Mouse (Mus musculus): ENCODE results near the gene Adamtsl1. TPM values are rescaled to one million over a fixed set of nuclear protein-coding genes. Genes with fewer than 3 reads are reported as not detected.

The Adamtsl1 gene
- total RNA-seq, 2 experiments from 2014 or later: 4.5 to 5.5 TPM

- intact Hi-C loops (cut with DNase I): no loop called here
- peak; percentile 14 to 18 for DNase-seq (ENCODE audit: low spot score in 2 of 2)
These were observed 254.1 kb downstream of the Adamtsl1 start for GRCm38 (mm10) chr4:85768107-85768506.

GRCm38 (mm10) chr4:85782511-85782910, 268.5 kb downstream of the Adamtsl1 start:
- DNase-seq (ENCODE audit: low spot score in 2 of 2): no peak
- intact Hi-C loops (cut with DNase I): no loop called here

DNA sequence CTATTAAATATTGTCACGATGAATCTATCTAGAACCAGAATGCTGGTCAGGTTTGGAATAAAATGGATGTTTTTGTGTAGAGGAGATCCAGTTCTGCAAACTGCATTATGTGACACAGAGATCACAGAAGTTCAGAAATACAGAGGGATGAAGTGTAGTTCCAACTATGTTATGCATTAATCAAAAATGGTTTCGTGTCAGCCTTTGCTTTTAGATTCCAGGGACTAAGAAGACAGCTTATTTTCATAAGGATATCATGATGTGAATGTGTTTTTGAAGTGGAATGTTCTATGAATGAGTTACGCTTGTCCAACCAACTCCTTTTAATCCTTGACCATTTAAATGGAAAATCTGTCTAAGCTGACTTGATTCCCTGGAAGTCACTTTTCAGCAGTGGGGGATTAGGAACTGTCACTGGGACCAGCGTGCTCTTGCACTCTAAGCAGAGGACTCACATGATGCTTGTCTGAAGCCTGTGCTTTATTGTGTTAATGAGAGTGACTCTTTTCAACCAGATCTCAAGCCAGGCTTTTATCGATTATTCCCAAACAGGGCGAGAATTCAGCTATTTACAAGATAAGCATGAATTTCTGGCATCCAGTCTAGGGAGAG, 269.9 kb downstream of the Adamtsl1 start:
- intact Hi-C loops (cut with DNase I): no loop called here
- no peak for DNase-seq (ENCODE audit: low spot score in 2 of 2)

- intact Hi-C loops (cut with DNase I): no loop called here
- DNase-seq (ENCODE audit: low spot score in 2 of 2): no peak
These were observed 270.5 kb downstream of the Adamtsl1 start for GRCm38 (mm10) chr4:85784428-85784827.

- DNase-seq (ENCODE audit: low spot score in 2 of 2): no peak
- intact Hi-C loops (cut with DNase I): no loop called here
These were observed 276.3 kb downstream of the Adamtsl1 start for GRCm38 (mm10) chr4:85790226-85790625.

GRCm38 (mm10) chr4:85801805-85802204, 287.8 kb downstream of the Adamtsl1 start:
- intact Hi-C loops (cut with DNase I): loop anchor here (2.0 to 5.0 kb wide), 2 partner anchors 399 to 640 kb away; no protein-coding TSS in a partner anchor
- peak; percentile 63 to 87 for DNase-seq (ENCODE audit: low spot score in 2 of 2)

DNA sequence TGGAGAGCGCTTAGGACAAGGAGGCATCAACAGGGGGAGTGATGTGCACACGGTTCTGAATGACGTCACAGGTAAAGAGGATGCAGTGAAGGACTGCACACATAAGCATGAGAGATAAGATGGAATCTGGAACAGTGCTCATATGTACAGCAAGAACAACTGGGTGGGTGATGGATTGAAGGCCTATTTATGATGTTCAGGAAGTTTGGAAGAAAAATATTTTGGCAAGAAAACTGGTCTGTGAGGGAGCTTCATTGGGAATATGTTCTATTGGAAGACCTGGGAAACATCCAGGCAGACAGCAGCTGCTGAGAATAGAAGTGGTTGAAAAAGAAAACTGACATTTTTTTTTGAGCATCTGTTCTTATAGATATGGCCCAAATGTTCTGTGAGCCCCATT, 300.4 kb downstream of the Adamtsl1 start:
- DNase-seq (ENCODE audit: low spot score in 2 of 2): peak; percentile 15 to 63
- intact Hi-C loops (cut with DNase I): no loop called here

GRCm38 (mm10) chr4:85818504-85818903, 304.5 kb downstream of the Adamtsl1 start:
- no peak for DNase-seq (ENCODE audit: low spot score in 2 of 2)
- intact Hi-C loops (cut with DNase I): loop anchor here (5.0 kb wide), 2 partner anchors 416 to 656 kb away; no protein-coding TSS in a partner anchor

- peak; percentile 83 to 84 for DNase-seq (ENCODE audit: low spot score in 2 of 2)
- intact Hi-C loops (cut with DNase I): loop anchor here (5.0 kb wide), 2 partner anchors 417 to 657 kb away; no protein-coding TSS in a partner anchor
These were observed 305.2 kb downstream of the Adamtsl1 start for GRCm38 (mm10) chr4:85819169-85819568.

DNA sequence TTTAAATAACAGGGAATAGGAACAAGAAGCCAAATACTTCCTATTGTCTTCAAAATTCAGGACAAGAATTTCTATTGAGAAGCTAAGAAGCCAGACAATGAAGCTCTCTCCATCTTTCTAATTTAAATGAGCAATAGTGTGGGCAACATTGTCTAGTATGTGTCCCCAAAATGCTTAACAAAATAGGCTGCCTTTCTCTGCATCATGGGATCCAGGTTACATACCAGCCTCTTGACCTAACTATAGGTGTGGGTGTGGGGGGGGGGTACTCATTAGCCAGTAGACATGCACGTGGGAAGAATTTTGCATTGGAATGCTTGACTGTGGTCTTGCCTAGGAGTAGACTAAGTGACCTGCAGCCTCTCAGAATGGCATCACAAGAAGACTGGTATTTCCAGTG, 305.9 kb downstream of the Adamtsl1 start:
- no peak for DNase-seq (ENCODE audit: low spot score in 2 of 2)
- intact Hi-C loops (cut with DNase I): loop anchor here (5.0 kb wide), 2 partner anchors 418 to 658 kb away; no protein-coding TSS in a partner anchor

GRCm38 (mm10) chr4:85823952-85824704, 310.2 kb downstream of the Adamtsl1 start:
- intact Hi-C loops (cut with DNase I): no loop called here

DNA sequence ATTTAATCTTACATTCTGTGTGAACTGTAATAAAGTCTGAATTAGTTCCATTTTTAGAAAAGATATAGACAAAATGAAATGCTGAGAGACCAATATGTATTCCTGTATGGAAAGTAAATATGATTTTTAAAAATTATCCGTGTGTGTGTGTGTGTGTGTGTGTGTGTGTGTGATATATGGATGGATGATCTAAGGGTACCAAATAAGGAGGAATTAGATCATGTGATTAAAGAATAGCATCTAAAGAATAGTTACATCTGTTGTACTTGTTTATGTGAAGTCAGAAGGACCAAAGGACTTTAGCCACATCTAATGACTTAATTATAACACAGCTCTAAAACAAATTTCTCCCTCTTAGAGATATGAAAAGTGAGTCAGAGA, 310.7 kb downstream of the Adamtsl1 start:
- intact Hi-C loops (cut with DNase I): no loop called here
- DNase-seq (ENCODE audit: low spot score in 2 of 2): no peak

More at GRCm38 (mm10) chr4:85823952-85824704, 310.2 kb downstream of the Adamtsl1 start:
- no peak for DNase-seq (ENCODE audit: low spot score in 2 of 2)

DNA sequence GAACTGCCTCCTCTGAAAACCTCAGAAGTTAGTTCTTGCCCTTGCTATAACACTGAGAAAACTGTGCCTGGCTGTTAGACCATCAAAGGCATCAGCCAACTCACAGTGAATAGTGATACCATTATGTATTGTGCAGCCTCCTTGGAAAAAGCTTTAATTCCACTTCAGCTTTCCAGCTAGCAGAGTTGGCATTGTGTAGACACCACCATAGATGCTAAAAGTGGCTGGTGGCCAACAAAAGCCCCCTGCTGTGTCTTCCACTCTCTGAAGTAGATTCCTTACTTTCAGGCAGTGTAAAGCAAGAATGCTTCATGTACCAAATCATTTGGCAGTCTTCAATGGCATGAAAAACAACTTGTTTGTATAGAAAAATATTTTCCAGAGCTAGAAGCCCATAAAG, 323.1 kb downstream of the Adamtsl1 start:
- DNase-seq (ENCODE audit: low spot score in 2 of 2): no peak
- intact Hi-C loops (cut with DNase I): loop anchor here (10.0 kb wide), 1 partner anchor 648 kb away; no protein-coding TSS in a partner anchor

DNA sequence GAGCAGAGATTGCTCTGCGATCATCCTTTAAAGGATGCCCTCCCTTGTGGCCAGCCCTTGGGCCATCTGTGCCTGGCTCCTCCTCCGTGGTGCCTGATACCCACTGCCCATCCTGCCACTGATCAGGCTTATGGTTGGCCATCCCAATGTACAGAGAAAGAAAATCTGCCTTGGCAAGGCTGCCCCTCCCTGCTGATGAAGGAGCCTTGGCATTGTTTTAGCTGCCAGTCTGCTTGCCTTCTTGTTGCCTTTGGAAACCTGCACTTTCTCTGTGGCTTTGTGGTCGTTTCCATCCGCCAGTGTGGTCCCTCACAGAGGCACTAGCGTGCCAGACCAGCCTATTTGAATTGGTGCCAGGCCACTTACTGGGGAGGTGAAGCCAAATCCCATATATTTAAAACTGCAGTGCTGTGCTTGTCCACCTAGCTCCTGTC, 323.6 kb downstream of the Adamtsl1 start:
- intact Hi-C loops (cut with DNase I): loop anchor here (10.0 kb wide), 1 partner anchor 647 kb away; no protein-coding TSS in a partner anchor

DNA sequence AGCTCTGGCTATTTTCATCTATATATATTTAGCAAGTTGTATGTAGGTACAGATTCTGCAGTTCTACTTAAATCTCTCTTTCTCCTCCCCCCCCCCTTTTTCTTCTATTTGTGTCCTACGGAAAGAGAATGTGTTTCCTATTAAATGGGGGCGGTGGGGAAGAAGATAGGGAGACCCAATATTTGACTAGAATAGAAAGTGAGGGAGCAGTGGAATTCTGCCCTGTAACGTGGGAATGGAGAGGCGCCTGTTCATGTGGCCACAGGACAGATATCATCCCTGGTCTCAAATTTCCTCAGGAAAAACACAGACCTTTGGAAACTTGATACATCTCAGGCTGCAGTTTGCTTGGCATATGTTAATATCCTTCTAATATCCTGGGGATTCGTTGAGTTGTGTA, 324.1 kb downstream of the Adamtsl1 start:
- intact Hi-C loops (cut with DNase I): loop anchor here (10.0 kb wide), 1 partner anchor 647 kb away; no protein-coding TSS in a partner anchor
- DNase-seq (ENCODE audit: low spot score in 2 of 2): no peak

More for the DNA sequence above, 323.6 kb downstream of the Adamtsl1 start:
- no peak for DNase-seq (ENCODE audit: low spot score in 2 of 2)

- peak; percentile 25 to 26 for DNase-seq (ENCODE audit: low spot score in 2 of 2)
- intact Hi-C loops (cut with DNase I): no loop called here
These were observed 328.1 kb downstream of the Adamtsl1 start for GRCm38 (mm10) chr4:85842113-85842512.

GRCm38 (mm10) chr4:85844381-85844780, 330.4 kb downstream of the Adamtsl1 start:
- DNase-seq (ENCODE audit: low spot score in 2 of 2): no peak

DNA sequence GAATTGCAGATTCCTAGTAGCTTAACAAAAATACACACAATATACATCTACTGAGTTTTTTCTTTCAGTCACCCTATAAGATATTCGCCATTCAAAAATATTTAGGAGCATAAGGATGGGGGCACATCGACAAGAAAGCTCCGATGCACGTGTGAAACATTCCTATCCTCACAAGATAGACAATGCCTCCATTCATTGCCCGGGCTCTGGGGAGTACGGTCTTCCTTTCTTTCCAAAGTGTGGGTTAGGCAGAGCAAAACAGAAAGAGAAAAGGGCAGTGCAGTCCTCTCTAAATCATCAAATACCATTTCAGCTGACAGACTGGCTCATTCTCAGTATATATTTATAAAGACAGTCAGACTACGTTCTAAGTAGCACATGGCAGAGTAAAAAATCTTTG, 332.0 kb downstream of the Adamtsl1 start:
- no peak for DNase-seq (ENCODE audit: low spot score in 2 of 2)
- intact Hi-C loops (cut with DNase I): no loop called here

More at GRCm38 (mm10) chr4:85844381-85844780, 330.4 kb downstream of the Adamtsl1 start:
- intact Hi-C loops (cut with DNase I): no loop called here

GRCm38 (mm10) chr4:85853401-85853800, 339.4 kb downstream of the Adamtsl1 start:
- intact Hi-C loops (cut with DNase I): no loop called here

DNA sequence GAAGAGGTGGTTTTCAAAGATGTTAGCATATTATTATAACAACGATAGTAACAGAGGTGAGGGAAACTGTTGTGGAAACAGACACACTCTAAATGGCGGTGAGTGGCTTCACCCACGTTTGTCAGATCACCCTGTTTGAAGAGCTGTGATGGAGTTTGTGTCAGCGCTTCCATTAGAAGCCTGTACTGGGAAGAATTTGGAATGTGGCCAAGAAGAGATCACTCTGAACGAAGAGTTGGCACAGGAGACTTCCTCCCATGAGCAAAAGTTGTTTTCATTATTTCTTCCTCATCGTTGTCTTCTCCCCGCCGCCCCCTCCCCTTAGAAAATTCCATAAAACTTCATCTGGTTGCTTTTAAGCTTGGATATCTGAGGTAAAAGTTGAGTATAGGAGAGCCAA, 340.5 kb downstream of the Adamtsl1 start:
- no peak for DNase-seq (ENCODE audit: low spot score in 2 of 2)
- intact Hi-C loops (cut with DNase I): no loop called here

More at GRCm38 (mm10) chr4:85853401-85853800, 339.4 kb downstream of the Adamtsl1 start:
- DNase-seq (ENCODE audit: low spot score in 2 of 2): no peak

All from left cerebral cortex, postnatal 14 days (tissue).